Mouse (Mus musculus) CH12F3 (cell line): Measurements from ENCODE around the gene Prpf4.

ENCODE experiments used
- in situ Hi-C: fragments of 300-500 bp; cut with MboI; formaldehyde crosslinking; loops from 2 replicates; pipeline ENCODE4 v1.14.3; 2020; ENCODE audit warnings: low sequenced_read_pairs

The Prpf4 gene

DNA sequence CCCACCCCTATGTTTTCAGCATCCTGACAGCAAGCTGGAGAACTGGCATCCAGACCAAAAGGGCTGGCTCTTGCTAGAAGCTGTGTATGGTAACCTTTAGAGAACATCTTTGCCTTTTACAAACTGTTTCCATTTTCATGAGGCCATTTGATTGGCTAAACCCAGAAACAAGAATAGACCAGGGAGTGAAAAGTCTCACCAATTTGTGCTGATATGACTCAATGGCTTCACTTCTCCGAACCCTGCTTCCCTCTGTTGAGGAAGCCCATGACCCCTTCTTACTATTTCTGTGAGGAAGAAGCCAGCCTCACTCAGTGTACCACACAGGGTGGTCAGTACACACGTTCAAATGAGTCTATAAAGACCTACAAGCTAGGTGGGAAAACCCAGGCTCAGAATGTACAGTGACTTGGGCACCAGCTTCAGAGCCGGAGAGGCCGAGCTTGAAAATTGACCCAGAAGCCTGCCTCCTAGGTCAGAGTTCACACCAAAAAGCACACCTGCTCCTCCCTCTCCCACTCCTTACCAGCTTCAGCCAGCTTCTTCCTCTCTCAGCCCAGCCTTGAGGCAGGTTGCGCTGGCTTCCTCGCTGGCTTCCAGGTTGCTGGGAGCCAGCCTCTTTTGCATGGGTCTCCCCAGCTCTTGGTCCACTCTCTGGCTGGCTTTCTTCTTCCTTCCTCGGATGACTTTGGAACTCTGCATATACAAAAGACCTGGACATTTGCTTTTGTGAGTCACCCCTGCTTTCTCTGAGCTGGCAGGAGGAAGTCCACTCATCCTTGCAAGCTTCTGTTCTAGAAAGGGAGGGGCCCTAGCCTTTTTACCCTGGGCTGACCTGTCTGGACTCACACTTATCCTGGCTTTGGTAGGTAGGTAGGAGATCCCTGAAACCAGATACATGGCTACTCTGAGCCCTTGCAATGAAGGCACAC, 25.6 kb downstream of the Prpf4 start:
- in situ Hi-C loops = no loop called here

DNA sequence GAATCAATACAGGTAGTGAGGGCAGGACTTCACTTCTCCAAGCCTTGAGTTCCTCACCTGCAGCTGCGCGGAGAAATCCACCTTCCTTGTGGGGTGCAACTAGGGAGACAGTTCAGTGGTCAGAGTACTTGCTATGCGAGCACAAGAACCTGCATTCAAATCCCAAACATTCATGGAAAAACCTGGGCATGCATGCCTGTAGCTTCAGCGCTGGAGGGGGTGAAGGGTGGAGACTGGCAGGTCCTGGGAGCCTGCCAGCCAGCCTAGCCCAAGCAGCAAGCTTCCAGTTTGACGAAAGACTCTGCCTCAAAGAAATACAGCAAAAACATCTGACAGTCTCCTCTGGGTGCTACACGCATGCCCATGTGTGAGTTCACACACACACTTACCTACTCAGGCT, 26.5 kb downstream of the Prpf4 start, which contains the start of gene Rnf183:
Gene Rnf183, minus strand, starts transcription at position 172 of the 400 bp plus-strand sequence.
- in situ Hi-C loops = no loop called here

DNA sequence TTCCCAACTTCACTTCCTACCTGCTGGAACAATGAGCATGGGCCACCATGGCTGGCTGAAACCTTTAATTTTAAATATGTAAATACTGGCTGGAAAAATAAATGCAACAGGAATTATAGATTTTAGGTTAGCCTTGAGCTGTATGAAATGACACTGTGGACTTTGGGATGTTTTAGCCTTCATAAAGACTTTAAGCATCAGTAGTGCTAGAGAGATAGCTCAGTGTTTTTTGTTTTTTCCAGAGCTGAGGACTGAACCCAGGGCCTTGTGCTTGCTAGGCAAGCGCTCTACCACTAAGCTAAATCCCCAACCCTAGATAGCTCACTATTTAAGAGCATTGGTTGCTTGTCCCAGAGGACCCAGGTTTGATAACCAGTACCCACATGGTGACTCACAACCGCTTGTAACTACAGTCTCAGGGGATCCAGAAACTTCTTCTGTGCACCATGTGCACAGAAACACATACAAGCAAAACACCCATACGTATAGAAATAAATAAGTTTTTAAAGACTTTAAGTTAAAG, 28.7 kb downstream of the Prpf4 start:
- in situ Hi-C loops = no loop called here

DNA sequence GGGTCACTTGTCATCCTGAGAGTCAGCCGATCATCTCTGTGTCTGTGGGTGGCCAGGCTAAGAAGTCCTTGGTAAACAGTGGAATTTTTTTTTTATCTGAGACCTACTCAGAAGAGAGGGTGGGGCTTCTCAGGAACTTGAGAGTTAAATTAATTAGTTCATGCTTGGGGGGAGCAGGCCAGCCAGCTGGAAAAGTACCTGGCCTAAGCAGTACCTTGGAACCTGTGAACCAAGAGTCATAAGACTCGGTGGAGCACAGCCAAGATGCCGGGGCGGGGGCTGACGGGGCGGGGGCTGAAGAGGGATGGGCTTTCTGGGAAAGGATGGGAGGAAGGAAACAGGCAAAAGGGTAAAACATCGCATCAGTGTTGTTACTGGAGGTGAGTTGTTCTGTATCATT, 29.3 kb downstream of the Prpf4 start:
- in situ Hi-C loops = no loop called here

DNA sequence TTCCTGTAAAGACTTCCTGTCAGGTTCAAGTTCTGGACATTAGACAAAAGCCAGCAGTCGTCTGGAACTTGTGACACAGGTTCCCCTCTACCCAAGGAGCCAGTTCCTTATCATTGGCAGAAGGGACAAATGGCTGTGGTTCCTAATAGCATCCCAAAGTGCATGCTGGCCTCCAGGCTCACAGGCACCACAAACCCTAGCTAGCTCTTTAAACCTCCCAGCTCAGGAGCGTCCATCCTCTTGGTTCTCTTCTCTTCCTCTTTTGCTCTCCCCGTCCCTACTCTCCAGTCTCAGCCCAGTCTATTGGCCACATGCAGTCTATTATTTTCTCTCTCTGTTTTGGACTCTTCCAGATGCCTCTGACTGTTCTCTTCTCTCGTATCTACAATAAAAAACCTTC, 31.2 kb downstream of the Prpf4 start:
- in situ Hi-C loops = no loop called here

DNA sequence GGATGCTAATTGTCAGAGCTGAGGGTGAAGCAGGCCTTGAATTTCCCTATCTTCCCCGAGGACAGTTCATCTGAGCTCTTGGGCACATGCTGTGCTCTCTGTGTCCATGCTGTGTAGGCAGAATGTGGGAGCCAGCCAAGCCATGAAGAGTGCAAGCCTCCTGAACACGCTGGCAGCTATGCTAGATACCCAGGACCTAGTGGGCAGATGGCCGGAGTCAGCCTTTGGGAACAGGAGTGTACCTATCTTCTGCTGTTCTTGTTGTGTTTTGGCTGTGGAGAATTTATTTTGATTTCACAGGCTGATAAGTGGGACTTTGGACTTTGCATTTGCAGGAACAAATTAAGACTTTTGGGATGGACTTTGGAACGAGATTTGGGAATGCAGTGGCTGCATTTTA, 31.9 kb downstream of the Prpf4 start:
- in situ Hi-C loops = no loop called here

DNA sequence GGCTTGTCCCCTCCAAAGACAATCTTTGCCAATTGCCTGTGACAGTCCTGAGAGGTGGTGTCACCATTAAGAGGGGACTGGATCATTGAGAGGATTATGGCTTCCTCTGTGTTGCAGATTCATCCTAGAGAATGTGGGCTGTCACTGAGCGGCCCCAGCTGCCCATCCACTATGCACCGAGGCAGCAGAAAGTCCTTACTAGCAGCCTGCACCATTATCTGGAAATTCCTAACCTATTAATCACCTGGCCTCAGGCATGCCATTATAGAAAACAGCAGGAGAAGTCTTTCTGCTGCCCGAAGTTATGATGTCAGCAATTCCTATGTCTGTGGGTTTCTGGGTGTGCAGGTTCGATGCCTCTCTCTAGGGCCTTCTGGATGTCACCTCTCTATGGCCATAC, 32.4 kb downstream of the Prpf4 start:
- in situ Hi-C loops = no loop called here

DNA sequence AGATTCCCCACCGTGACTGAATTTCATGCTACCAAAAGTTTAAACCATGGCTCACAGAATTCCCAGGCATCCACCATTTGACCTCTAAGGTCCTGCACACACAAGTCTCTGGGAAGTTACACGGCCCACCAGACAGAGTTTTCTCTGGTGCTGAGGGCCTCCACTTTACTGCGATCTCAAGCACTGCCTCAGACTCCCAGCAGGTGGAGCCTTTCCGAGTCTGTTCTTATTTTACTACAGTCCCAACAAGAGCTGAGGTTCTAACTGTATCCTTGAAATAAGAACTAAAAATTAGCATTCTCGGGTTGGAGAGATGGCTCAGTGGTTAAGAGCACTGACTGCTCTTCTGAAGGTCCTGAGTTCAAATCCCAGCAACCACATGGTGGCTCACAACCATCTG, 46.4 kb downstream of the Prpf4 start:
- in situ Hi-C loops = no loop called here

DNA sequence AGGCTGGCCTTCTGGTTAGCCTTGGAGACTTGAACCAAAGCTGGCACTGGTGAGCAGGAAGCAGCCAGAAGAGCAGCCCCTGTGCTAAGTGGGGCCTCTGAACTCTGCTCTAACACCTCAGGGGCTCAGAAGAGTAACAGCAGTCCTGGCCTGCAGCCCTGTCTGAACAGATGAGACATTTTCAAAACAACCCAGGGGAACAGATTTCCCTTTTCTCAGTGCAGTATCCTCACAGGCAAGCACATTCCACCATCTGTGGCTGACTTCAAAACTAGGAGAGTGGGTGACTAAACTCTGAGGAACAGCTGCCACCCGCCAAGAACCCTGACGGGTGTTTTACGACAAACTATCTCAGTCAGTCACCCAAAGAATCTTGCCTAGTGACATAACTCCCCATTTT, 50.5 kb downstream of the Prpf4 start:
- in situ Hi-C loops = no loop called here

DNA sequence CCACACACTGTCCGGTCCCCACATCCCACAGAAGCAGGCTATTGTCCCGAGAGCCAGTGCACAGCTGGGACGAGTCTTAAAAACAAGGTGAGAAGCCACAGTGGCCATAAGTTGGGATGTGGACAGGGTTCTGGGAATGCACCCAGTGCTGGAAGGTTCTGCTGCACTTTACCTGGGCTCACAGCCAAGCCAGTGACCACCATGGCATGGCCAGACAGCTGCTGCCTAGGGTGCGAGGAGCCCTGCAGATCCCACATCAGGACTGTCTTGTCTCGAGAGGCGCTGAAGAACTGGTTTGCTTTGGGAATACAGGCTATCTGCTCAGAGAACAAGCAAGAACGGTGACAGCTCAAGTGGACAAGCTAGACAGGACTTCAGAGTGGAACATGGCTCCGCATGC, 51.8 kb downstream of the Prpf4 start:
- in situ Hi-C loops = no loop called here

DNA sequence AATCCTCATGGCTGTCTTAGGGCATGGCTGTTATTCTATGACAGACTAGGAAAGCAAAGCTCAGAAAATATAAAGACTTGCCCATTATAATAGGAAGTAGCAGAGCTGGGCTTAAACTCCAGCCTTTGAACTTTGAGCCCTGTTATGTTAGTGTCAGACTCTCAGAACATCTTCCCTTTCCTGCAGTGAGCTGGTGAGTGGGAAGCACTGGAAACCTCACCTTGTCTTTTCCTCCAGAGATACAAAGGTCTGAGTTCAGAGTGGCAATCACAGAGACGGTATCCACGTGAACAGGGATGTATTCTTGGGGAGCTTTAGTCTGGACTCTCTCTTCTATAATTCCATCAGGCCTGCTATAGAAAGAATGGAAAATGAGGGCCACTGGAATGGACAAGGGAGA, 54.5 kb downstream of the Prpf4 start:
- in situ Hi-C loops = no loop called here

DNA sequence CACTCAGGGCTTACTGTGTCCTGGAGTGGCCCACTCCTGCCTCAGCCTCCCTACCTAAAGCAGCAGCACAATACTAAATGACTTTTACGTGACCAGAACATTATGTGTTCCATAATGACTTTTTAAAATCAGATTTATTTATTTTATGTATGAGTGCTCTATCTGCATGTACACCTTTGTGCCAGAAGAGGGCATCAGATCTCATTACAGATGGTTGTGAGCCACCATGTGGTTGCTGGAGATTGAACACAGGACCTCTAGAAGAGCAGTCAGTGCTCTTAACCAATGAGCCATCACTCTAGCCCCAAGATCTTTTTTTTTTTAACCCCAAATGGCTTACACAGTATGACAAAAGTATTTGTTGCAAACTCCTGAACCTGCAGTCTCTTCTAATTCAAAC, 59.6 kb downstream of the Prpf4 start:
- in situ Hi-C loops = no loop called here

DNA sequence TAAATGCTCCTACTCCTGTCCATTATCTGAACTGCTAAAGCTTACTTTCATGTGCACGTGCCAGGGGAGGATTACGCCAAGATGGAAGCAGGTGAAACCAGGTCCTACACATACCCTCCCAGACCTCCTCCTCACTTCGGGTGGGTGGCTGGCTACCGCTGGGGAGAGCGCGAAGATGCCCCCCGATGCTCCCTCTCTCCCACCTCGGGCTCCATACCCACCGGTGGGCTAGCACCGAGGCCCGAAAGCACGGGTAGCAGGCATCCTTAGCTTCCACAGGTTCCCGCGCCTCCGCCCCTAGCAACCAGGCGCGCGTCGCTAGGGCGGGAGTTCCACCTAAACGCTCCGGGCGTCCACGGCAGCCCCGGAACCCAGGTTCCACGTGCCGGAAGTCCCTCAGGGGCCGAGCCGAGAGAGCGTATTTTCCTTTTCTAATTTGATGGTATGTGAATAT, 62.0 kb downstream of the Prpf4 start, which contains the start of gene Wdr31:
Gene Wdr31, minus strand, starts transcription at position 299 of the 454 bp plus-strand sequence.
- in situ Hi-C loops = no loop called here

DNA sequence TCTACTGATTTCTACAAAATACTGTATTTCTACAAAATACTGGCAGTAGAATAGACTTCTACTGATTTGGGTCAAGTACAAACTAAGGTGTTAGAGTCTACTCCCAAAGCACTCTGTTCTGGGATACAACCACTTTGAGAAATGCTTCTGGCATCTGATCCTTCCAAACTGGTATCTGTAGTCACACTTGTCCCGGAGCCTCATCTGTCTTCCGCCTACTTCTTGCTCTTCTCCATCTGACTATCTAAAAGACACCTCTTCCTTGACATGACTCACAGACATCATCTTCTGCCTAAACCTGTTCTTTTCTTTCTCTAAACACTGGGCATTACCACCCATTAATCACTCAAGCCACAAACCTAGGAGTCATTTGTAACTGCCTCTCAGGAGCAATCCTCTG, 63.5 kb downstream of the Prpf4 start:
- in situ Hi-C loops = no loop called here

DNA sequence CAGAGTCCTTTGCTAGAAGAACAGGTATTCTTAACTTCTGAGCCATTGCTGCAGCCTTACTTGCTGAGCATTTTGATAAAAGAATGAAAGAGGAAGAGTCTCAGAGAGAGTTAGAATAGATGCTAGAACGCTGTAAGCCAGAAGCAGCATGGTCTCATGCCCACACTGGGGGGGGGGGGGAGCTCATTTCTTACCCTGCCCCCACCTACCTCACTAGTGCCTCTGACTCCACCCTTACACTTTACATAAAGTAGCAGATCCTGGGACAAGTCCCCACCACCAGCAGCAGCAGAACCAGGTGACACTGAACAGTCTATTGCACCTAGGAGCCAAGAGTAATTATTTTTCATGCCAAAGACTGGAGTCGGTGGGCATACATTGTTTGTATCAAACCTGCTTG, 66.5 kb downstream of the Prpf4 start:
- in situ Hi-C loops = no loop called here

DNA sequence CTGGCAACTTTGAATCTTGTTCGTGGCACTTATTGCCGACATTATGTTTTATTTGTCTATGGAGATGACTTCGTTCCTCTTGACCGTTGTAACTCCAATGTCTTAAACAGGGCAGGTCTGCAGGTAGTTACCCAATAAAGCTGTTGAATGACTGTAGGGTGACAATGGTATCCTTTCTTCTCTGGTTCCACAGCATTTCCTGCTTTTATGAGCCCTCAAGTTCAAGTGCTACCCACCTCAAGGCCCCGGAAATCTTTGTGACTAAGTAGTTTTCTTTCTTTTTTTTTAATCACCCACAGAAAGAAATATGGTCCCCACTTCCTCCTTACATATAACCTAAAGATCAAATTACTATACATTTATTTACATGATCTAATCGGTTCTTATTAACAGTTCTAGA, 67.2 kb downstream of the Prpf4 start:
- in situ Hi-C loops = no loop called here
